7 mouse cellular contexts compared by ENCODE assay signal in the genomic region with DNA sequence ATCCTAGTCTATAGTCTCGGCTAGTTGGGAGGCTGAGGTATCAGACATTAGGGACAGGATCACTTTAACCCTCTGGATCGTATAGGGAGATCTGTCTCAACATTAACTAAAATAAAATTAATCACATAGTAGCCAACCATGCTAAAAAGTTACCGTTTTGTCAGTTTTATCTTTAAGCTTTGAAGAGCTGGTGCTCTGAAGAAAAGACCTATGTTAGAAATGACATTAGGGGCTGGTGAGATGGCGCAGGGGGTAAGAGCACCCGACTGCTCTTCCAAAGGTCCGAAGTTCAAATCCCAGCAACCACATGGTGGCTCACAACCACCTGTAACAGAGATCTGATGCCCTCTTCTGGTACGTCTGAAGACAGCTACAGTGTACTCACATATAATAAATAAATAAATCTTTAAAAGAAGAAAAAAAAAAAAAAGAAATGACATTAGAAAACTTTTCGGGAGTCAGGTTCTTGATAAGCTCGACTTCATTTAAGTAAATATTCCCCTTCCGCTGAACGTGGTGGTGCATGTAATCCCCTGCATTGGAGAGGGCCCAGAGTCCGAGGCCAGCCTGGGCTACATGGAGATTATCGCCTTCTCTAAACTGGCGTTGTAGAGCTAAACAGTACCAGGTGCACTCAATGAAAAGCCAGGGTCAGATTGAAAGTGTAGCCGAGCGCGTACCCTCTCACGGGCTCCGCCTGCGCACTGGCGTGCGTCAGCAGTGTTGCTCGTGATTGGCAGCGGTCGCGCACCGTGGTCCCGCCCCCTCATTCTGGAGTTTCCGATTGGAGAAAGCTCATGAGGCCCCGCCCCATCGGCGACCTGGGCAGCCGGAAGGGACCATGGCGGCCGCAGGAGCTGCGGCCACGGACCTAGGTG. TPM values are rescaled to one million over a fixed set of nuclear protein-coding genes. Genes with fewer than 3 reads are reported as not detected.
DNase-seq lines count a peak whose midpoint lies in the region; ATAC-seq lines count a peak whose summit lies in the region.

A gene (plus strand): TSS at position 782 of the 878 bp plus-strand sequence.

- H3K27ac ChIP-seq in intestine, embryonic 16.5 days (ENCODE audit: low read length), result peak within 1 kb of the TSS; percentile 69
- H3K27ac ChIP-seq in midbrain, embryonic 11.5 days (ENCODE audit: low read depth, low read length), result no peak within 1 kb of the TSS

- H3K4me1 ChIP-seq in intestine, embryonic 16.5 days (ENCODE audit: control insufficient read depth, insufficient read depth, low read length), result peaks cover 12% of the 10 kb centered on the region
- peaks cover 6% of the 10 kb centered on the region for H3K4me1 ChIP-seq in midbrain, embryonic 11.5 days (ENCODE audit: control insufficient read depth, insufficient read depth, low read length)

- H3K4me3 ChIP-seq in intestine, embryonic 16.5 days (ENCODE audit: low read length), result peak within 1 kb of the TSS; percentile 86
- peak within 1 kb of the TSS; percentile 91 for H3K4me3 ChIP-seq in midbrain, embryonic 11.5 days (ENCODE audit: low read depth, low read length)

- H3K36me3 ChIP-seq in intestine, embryonic 16.5 days (ENCODE audit: control insufficient read depth, insufficient read depth, low read length), result no peaks in the 10 kb centered on the region
- H3K36me3 ChIP-seq in midbrain, embryonic 11.5 days (ENCODE audit: control insufficient read depth, insufficient read depth, low read length), result no peaks in the 10 kb centered on the region

- H3K4me2 ChIP-seq in intestine, embryonic 16.5 days (ENCODE audit: low read depth, low read length), result peak within 1 kb of the TSS; percentile 83
- peak within 1 kb of the TSS; percentile 98 for H3K4me2 ChIP-seq in midbrain, embryonic 11.5 days

- peak within 1 kb of the TSS; percentile 87 for H3K9ac ChIP-seq in intestine, embryonic 16.5 days (ENCODE audit: low read depth, low read length)
- H3K9ac ChIP-seq in midbrain, embryonic 11.5 days (ENCODE audit: low read length), result peak within 1 kb of the TSS; percentile 88

- intact Hi-C loops in left cerebral cortex, postnatal 36 days (cut with DNase I), result loop anchor here (5.0 kb wide), 1 partner anchor 66 kb away; a partner anchor contains a TSS

- peak; percentile 98 for DNase-seq in adrenal gland, adult 2 months
- DNase-seq in embryo, embryonic 11.5 days (ENCODE audit: low read depth, low spot score), result peak; percentile 96
- DNase-seq in gastrocnemius, postnatal 4 days (ENCODE audit: low spot score in 2 of 2), result peak; percentile 91 to 97
- peak; percentile 93 to 95 for DNase-seq in left cerebral cortex, postnatal 36 days (ENCODE audit: low spot score in 2 of 2)
- peak; percentile 98 for DNase-seq in midbrain, embryonic 11.5 days (ENCODE audit: low spot score, missing footprints)
- DNase-seq in skeletal muscle tissue, adult 2 months (ENCODE audit: low read depth, low spot score), result peak; percentile 92

- 11% methylated on average over 37 of the region's 37 CpGs for WGBS in intestine, embryonic 16.5 days
- 14% methylated on average over 37 of the region's 37 CpGs for WGBS in midbrain, embryonic 11.5 days

- no peaks in the 10 kb centered on the region for H3K27me3 ChIP-seq in intestine, embryonic 16.5 days (replicated peaks; ENCODE audit: control insufficient read depth, insufficient read depth, low read length)
- H3K27me3 ChIP-seq in midbrain, embryonic 11.5 days (ENCODE audit: control insufficient read depth, insufficient read depth, low read length), result no peaks in the 10 kb centered on the region

- no peaks in the 10 kb centered on the region for H3K9me3 ChIP-seq in intestine, embryonic 16.5 days (ENCODE audit: control insufficient read depth, low read length)
- no peaks in the 10 kb centered on the region for H3K9me3 ChIP-seq in midbrain, embryonic 11.5 days (ENCODE audit: control insufficient read depth, low read length)

- ATAC-seq in intestine, embryonic 16.5 days, result peak; percentile 98
- peak; percentile 97 for ATAC-seq in midbrain, embryonic 11.5 days (ENCODE audit: low FRiP score)

RNA-seq across cellular contexts. Expression of the gene that starts here (rescaled TPM):
- 10 to 100 TPM; 57.3 to 61.3 TPM for total RNA-seq in adrenal gland, adult 2 months (2021)
- 161 and 184 TPM in 2 replicates for polyA plus RNA-seq in adrenal gland, adult 2 months (2012; rRNA removed)
- 10 to 100 TPM; 30.5 to 33.2 TPM for total RNA-seq in gastrocnemius, postnatal 4 days (2021)
- 92.9 and 93.1 TPM in 2 replicates for polyA plus RNA-seq in intestine, embryonic 16.5 days (2015; fragmentation: Nextera tagmentation; extraction: Ambion mirVana)
- total RNA-seq in left cerebral cortex, postnatal 36 days (2021), result 10 to 100 TPM; 64.4 to 68.5 TPM
- 50.9 and 56.3 TPM in 2 replicates for polyA plus RNA-seq in midbrain, embryonic 11.5 days (2014; fragmentation: Nextera tagmentation; extraction: Ambion mirVana)
